Mouse (Mus musculus): ENCODE results near the gene Fgr. TPM values are rescaled to one million over a fixed set of nuclear protein-coding genes. Genes with fewer than 3 reads are reported as not detected.

Fgr gene
- polyA plus RNA-seq, 1 experiment from 2014 or later: 0.08 TPM

DNA sequence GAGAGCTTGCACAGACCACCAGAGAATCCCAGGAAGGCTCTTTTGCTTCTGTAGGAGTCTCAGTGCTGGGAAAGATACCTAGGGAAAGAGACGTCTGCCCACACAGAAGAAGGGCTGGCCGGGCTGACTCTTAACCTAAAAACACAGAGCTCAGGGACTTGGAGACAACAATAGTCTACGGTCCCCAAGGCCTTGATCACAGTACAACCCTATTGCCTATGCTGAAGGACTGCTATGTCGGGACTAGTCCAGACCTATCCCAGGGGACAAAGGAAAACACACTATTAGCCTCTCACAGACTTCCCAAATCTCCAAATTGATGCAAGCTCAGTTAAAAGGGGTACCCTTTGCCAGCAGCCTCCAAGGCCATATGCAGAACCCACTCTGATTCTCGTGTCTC is 12.0 kb upstream of the Fgr start:
- Histone ChIP-seq H3K4me1 (peaks cover 42% of the 10 kb centered on the region), H3K9ac (no peak overlapping the region)

DNA sequence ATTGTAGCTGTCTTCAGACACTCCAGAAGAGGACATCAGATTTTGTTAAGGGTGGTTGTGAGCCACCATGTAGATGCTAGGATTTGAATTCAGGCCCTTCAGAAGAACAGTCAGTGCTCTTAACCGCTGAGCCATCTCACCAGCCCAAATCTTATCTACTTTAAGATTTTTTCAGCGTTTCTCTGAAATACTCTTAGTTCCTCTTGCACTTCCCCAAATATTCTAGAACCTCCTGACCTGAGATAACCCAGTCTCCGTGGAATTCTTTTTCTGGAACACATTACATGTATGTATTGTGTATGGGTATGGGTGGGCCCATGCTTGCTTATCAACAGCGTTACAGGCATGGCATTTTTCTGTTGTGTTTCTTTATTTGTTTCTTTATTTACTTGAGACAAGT is 11.3 kb upstream of the Fgr start:
- 90% methylated on average over 4 of the region's 4 CpGs for whole genome bisulfite sequencing

More for the DNA sequence above, 12.0 kb upstream of the Fgr start:
- Histone ChIP-seq H3K27me3 (no peaks in the 10 kb centered on the region), H3K27ac (no peak overlapping the region), H3K4me2 (replicated peaks) (no peak overlapping the region), H3K4me3 (no peak overlapping the region), H3K9me3 (replicated peaks) (no peaks in the 10 kb centered on the region), H3K36me3 (no peaks in the 10 kb centered on the region)
- 70% methylated on average over 5 of the region's 5 CpGs for WGBS
- ATAC-seq (ENCODE audit: low FRiP score): no peak

DNA sequence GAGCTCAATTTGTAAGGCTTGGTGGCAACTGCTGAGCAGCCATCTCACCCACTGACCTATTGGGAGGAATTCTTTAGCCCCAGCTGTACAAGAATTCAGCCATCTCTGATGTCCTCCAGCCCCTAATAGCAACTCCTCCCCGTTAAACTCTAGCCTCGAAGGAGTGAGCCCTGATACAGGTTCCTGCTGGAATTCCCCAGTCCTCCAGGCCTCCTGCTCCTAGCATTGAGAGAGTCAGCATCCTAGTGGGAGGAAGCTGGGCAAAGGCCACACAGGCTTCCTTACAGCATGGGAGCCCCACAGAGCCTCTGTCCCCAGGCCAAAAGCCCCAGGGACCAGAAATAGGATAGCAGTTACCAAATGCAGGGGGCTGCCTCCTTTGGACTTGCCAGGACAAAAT is 10.5 kb upstream of the Fgr start:
- Histone ChIP-seq H3K36me3 (no peaks in the 10 kb centered on the region), H3K4me1 (peaks cover 41% of the 10 kb centered on the region), H3K4me3 (no peak overlapping the region), H3K27ac (no peak overlapping the region), H3K9me3 (replicated peaks) (no peaks in the 10 kb centered on the region), H3K27me3 (no peaks in the 10 kb centered on the region), H3K4me2 (replicated peaks) (no peak overlapping the region), H3K9ac (no peak overlapping the region)
- no peak for ATAC-seq (ENCODE audit: low FRiP score)
- WGBS: 28% methylated on average over 2 of the region's 2 CpGs

More for the DNA sequence above, 11.3 kb upstream of the Fgr start:
- Histone ChIP-seq H3K36me3 (no peaks in the 10 kb centered on the region), H3K27ac (no peak overlapping the region), H3K9ac (no peak overlapping the region), H3K4me3 (no peak overlapping the region), H3K4me1 (peaks cover 42% of the 10 kb centered on the region), H3K4me2 (replicated peaks) (no peak overlapping the region), H3K9me3 (replicated peaks) (no peaks in the 10 kb centered on the region), H3K27me3 (no peaks in the 10 kb centered on the region)
- no peak for ATAC-seq (ENCODE audit: low FRiP score)

DNA sequence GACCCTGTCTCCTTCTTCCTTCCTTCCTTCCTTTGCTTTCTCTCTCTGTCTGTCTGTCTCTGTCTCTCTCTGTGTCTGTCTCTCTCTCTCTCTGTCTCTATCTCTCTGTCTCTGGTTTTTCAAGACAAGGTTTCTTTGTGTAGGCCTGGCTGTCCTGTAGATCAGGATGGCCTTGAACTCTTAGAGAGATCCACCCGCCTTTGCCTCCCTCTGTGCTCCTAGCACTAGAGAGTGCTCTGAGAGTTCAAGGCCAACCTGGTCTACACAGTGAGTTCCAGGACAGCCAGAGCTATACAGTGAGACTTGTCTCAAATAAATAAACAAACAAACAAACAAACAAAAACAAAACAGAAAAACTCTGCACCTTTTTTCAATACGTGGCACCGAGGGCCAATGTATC is 9.8 kb upstream of the Fgr start:
- no peak overlapping the region for H3K4me3 ChIP-seq
- no peak overlapping the region for H3K9ac ChIP-seq
- no peaks in the 10 kb centered on the region for H3K36me3 ChIP-seq
- peaks cover 35% of the 10 kb centered on the region for H3K4me1 ChIP-seq
- no peak for ATAC-seq (ENCODE audit: low FRiP score)
- H3K4me2 ChIP-seq (replicated peaks): no peak overlapping the region
- H3K9me3 ChIP-seq (replicated peaks): no peaks in the 10 kb centered on the region
- no peaks in the 10 kb centered on the region for H3K27me3 ChIP-seq
- WGBS: 35% methylated on average over 3 of the region's 3 CpGs
- H3K27ac ChIP-seq: 0 out of 2 replicates have a peak overlapping the region, but pooled peaks have one; percentile 2

DNA sequence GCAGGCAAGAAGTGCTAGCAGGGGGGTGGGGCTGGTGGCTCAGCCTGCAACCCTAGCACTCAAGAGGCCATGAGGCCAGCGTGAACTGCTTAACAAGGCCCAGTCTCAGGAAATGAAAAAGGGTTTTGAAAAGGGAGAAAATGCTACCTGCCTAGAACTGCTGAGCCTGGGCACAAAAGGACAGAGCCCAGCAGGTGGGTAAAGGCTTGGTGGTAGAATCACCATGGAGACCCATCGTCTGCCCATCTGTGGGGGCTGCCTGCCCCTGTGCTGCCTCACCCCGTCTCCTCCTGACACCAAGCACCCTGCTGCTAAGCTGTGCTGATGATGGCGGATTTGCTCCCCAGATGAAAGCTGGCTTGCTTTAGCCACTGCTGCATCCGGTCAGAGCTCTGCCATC is 9.4 kb upstream of the Fgr start:
- WGBS: 17% methylated on average over 5 of the region's 5 CpGs
- H3K4me3 ChIP-seq: no peak overlapping the region
- no peak for ATAC-seq (ENCODE audit: low FRiP score)
- no peaks in the 10 kb centered on the region for H3K9me3 ChIP-seq (replicated peaks)
- no peak overlapping the region for H3K4me2 ChIP-seq (replicated peaks)
- no peaks in the 10 kb centered on the region for H3K27me3 ChIP-seq
- H3K36me3 ChIP-seq: no peaks in the 10 kb centered on the region
- H3K4me1 ChIP-seq: peaks cover 31% of the 10 kb centered on the region
- 0 out of 2 replicates have a peak overlapping the region, but pooled peaks have one; percentile 2 for H3K27ac ChIP-seq
- no peak overlapping the region for H3K9ac ChIP-seq

DNA sequence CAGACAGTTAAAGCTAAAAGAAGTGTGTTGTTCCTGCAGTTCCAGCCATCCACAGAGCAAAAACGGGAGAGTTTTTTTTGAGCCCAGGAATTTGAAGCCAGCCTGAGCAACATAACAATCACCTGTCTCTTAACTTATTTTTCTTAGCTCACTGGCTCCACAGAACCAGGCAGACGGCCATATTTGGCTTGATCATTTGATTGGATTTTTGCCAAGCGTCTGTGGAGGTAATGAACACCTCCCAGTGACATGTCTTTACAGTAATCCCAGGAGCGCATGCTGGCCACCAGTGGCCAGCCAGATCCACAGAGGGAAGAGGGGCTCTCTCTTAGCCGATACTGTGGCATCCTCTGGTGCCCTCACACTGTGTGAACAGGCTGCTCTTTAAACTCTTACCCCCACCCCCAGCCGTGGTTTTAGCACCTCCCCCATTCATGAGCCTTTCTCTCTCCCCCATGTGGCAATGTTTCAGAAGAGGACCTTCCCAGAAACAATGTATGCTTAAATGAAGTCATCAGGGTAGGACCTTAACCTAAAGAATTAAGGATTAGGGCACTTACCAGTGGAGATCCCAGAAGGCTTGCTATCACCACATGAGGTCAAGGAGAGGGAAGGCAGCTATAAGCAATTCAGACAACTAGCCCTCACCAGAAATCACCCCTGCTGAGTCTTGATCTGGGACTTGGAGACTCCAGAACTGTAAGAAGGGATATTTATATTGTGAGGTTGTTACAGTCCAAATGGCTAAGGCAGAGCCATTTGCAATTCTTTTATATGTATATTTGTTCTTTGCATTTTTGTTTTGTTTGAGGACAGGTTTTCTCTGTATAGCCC is 5.6 kb upstream of the Fgr start:
- ATAC-seq (ENCODE audit: low FRiP score): no peak
- H3K9ac ChIP-seq: no peak overlapping the region
- H3K4me1 ChIP-seq: peaks cover 12% of the 10 kb centered on the region
- no peak overlapping the region for H3K4me2 ChIP-seq (replicated peaks)
- WGBS: 43% methylated on average over 6 of the region's 6 CpGs
- H3K36me3 ChIP-seq: no peaks in the 10 kb centered on the region
- H3K9me3 ChIP-seq (replicated peaks): no peaks in the 10 kb centered on the region
- H3K27ac ChIP-seq: no peak overlapping the region
- H3K4me3 ChIP-seq: no peak overlapping the region
- H3K27me3 ChIP-seq: peaks cover 16% of the 10 kb centered on the region

DNA sequence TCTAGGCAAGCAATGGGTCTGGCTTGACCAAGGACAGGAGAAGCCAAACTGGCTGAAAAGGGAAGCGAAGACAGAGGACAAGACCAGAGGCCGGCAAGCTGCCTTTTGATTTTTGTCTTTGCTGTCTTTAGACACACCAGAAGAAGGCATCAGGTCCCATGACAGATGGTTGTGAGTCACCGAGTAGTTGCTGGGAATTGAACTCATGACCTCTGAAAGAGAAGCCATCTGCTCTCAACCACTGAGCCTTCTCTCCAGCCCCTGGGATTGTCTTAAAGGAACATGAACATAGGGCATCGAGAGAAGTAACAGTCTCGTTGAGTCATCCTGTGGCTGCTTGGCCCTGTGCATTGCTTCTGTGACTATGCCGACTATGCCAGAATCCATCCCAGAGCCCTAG is 2.3 kb upstream of the Fgr start:
- H3K27me3 ChIP-seq: peaks cover 49% of the 10 kb centered on the region

DNA sequence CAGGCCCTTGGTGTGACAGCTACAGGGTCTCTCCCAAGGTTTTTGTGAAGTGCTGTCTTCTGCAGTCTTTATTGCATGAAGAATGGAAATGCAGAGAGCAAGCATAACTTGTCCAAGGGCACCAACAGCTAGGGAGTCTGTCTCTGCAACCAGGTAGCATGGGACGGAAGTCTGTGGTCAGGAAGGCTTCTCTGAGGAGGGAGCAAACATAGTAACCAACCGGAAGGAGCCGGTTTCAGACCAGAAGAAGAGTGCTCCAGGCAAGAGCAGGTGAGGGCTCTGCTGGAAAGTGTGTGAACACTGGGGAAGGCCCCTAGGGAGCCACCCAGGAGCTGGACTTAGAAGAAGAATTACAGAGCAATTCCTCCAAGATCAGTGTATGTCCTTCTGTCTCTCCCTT is 1.8 kb upstream of the Fgr start:
- H3K36me3 ChIP-seq: no peaks in the 10 kb centered on the region
- H3K9ac ChIP-seq: no peak overlapping the region
- no peak overlapping the region for H3K4me3 ChIP-seq
- H3K27ac ChIP-seq: no peak overlapping the region
- no peaks in the 10 kb centered on the region for H3K9me3 ChIP-seq (replicated peaks)
- H3K4me1 ChIP-seq: peaks cover 27% of the 10 kb centered on the region
- no peak for ATAC-seq (ENCODE audit: low FRiP score)
- peaks cover 53% of the 10 kb centered on the region for H3K27me3 ChIP-seq
- WGBS: 76% methylated on average over 3 of the region's 3 CpGs
- H3K4me2 ChIP-seq (replicated peaks): no peak overlapping the region

More for the DNA sequence above, 2.3 kb upstream of the Fgr start:
- H3K36me3 ChIP-seq: no peaks in the 10 kb centered on the region
- H3K4me3 ChIP-seq: no peak overlapping the region
- WGBS: 68% methylated on average over 6 of the region's 6 CpGs
- H3K27ac ChIP-seq: no peak overlapping the region
- H3K4me1 ChIP-seq: peaks cover 27% of the 10 kb centered on the region
- no peaks in the 10 kb centered on the region for H3K9me3 ChIP-seq (replicated peaks)
- H3K4me2 ChIP-seq (replicated peaks): no peak overlapping the region
- H3K9ac ChIP-seq: no peak overlapping the region
- no peak for ATAC-seq (ENCODE audit: low FRiP score)

DNA sequence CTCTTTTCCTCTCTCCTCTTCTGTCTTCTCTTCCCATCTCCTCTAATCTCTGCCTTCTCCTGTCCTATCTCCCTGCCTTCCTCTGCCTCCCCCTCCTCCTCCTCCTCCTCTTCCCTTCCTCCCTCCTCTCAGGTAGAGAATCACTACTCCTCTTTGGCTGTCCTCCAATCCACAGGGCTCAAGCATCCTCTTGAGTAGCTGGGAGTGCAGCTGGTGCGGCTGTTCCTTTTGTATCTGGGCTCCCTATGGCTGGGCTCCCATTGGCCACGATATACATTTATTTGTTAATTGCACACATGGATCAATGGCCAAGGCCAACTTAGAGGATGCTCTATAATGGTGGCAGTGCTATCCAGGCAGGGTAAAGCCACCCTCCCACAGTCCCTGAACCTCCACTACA is 1.3 kb upstream of the Fgr start:
- no peak overlapping the region for H3K4me2 ChIP-seq (replicated peaks)
- WGBS: 36% methylated on average over 2 of the region's 2 CpGs
- peaks cover 57% of the 10 kb centered on the region for H3K27me3 ChIP-seq
- peaks cover 27% of the 10 kb centered on the region for H3K4me1 ChIP-seq
- ATAC-seq (ENCODE audit: low FRiP score): no peak
- H3K27ac ChIP-seq: no peak overlapping the region
- no peak overlapping the region for H3K4me3 ChIP-seq
- no peaks in the 10 kb centered on the region for H3K36me3 ChIP-seq
- no peaks in the 10 kb centered on the region for H3K9me3 ChIP-seq (replicated peaks)
- no peak overlapping the region for H3K9ac ChIP-seq

DNA sequence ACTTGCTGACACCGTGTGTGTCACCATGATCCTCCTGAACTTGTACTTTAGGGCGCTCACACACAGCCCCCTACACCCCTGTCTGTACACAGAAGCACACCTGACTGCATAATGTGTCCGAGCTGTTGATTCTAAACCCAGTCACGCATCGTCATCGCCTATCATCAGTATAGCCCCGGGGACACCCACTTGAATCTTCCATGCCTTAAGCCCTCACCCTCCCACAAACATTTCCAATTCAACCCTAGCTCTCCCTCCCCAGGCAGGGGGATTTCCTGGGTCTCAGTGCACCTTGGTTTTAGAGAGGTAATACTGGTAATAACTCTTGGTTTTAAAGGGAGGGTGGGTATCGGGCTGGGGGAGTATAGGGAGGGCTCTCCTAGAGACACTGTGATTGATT is 709 bp upstream of the Fgr start:
- no peak overlapping the region for H3K4me2 ChIP-seq (replicated peaks)
- H3K9me3 ChIP-seq (replicated peaks): no peaks in the 10 kb centered on the region
- ATAC-seq (ENCODE audit: low FRiP score): no peak
- 36% methylated on average over 8 of the region's 8 CpGs for WGBS
- no peak overlapping the region for H3K4me3 ChIP-seq
- H3K9ac ChIP-seq: no peak overlapping the region
- H3K27me3 ChIP-seq: peaks cover 57% of the 10 kb centered on the region
- peaks cover 27% of the 10 kb centered on the region for H3K4me1 ChIP-seq
- no peaks in the 10 kb centered on the region for H3K36me3 ChIP-seq
- no peak overlapping the region for H3K27ac ChIP-seq

DNA sequence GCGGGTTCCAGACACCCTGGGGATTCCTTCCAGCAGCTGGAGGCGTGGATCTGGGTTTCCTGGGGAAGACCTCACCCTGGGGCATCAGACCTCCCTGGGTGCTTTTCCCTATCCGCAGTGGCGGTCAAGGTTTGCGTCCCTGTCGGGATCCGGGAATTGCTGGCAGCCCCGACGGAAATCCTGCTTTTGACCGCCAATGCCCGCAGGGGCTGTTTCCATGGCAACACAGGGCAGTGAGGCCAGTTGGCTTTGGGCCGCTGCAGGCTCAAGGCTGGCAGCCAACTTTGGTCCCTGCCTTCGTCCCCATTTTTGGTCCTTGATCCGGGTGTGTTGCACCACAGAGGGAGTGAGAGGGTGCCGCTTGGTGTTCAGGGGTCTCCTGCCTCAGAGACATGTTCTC is 1.0 kb downstream of the Fgr start:
- H3K4me3 ChIP-seq: peak overlapping the region; percentile 16
- H3K27me3 ChIP-seq: peaks cover 57% of the 10 kb centered on the region

DNA sequence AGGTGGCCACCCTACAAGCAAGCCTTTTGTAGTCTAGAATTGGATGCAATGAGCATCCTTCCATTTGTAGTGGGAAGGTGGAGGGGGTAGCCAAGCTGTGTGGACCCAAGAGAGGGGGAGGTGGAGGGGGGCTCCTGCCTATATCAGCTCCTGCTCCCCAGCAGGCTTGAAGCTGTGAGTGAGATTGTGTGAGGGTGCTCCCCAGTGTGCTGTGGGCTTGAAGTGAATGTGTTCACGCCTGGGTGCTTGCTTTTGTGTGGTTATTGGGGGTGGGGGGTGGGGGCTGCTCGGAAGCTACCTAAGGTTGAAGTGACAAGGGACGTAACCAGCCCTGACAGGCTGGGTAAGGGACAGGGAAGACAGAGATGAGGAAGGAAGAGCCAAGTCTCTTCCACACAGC is 1.9 kb downstream of the Fgr start:
- WGBS: 47% methylated on average over 3 of the region's 3 CpGs
- no peak overlapping the region for H3K4me2 ChIP-seq (replicated peaks)
- no peaks in the 10 kb centered on the region for H3K9me3 ChIP-seq (replicated peaks)
- H3K4me3 ChIP-seq: no peak overlapping the region
- no peak for ATAC-seq (ENCODE audit: low FRiP score)
- peaks cover 27% of the 10 kb centered on the region for H3K4me1 ChIP-seq
- no peak overlapping the region for H3K27ac ChIP-seq
- no peaks in the 10 kb centered on the region for H3K36me3 ChIP-seq
- H3K27me3 ChIP-seq: peaks cover 57% of the 10 kb centered on the region
- no peak overlapping the region for H3K9ac ChIP-seq

More for the DNA sequence above, 1.0 kb downstream of the Fgr start:
- Histone ChIP-seq H3K27ac (no peak overlapping the region), H3K9ac (no peak overlapping the region), H3K36me3 (no peaks in the 10 kb centered on the region), H3K4me1 (peaks cover 27% of the 10 kb centered on the region), H3K9me3 (replicated peaks) (no peaks in the 10 kb centered on the region), H3K4me2 (replicated peaks) (peak overlapping the region; percentile 38)
- no peak for ATAC-seq (ENCODE audit: low FRiP score)
- WGBS: 2% methylated on average over 15 of the region's 15 CpGs

DNA sequence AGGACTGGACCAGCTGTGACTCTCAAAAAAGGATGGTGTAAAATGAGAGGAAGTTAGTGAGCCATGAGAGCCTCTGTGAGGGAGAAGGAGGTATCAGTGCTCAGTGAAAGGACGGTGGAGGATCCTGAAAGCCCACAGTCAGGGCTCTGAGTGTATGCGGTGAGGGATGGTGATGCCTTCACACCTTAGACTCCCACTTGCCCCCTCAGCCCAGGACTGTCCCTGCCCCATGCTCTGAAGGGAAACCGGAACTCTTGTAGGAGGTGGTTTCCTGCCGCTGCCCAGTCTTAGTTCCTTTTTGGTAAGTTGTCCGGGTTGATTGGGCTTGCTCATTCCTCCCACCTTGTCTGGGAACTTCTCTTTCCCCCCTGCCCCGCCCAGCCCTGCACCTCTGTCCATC is 2.8 kb downstream of the Fgr start:
- Histone ChIP-seq H3K4me1 (peaks cover 27% of the 10 kb centered on the region), H3K27ac (no peak overlapping the region), H3K9ac (no peak overlapping the region), H3K4me3 (no peak overlapping the region), H3K36me3 (no peaks in the 10 kb centered on the region), H3K27me3 (peaks cover 57% of the 10 kb centered on the region), H3K4me2 (replicated peaks) (no peak overlapping the region), H3K9me3 (replicated peaks) (no peaks in the 10 kb centered on the region)
- ATAC-seq (ENCODE audit: low FRiP score): no peak
- 75% methylated on average over 6 of the region's 6 CpGs for WGBS
